Mouse (Mus musculus) lung, postnatal 25 days (tissue): ENCODE measurements around the gene 4933412E24Rik.

Source experiments
- DNase-seq: peaks from one replicate; pipeline ENCODE4 v3.0.0; 2022; ENCODE audit warnings: low spot score

The 4933412E24Rik gene

DNA sequence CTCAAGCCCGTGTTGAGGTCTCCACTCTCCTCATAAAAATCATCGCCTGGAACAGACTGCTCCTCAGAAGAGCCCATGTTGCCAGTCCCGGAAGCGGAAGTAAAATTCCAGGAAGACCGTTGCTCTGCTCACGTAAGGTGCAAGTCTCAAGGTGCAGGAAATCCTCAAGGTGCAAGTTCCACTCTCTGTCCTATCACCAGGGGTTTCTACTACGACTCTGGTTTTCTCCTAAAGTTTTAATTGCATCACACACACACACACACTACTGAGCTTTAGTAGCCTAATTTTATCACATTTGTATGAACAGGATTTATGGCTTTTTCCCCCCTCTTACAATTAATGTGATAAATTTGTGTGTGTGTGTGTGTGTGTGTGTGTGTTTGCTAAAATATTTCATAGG, at the start of gene 4933412E24Rik:
Gene 4933412E24Rik (minus strand): TSS at position 101 of the 400 bp plus-strand sequence.
- DNase-seq, result no peak

GRCm38 (mm10) chr15:60030728-60031127, 14.3 kb upstream of the 4933412E24Rik start:
- no peak for DNase-seq

- DNase-seq, result no peak
Observed at GRCm38 (mm10) chr15:60021256-60021655, 4.8 kb upstream of the 4933412E24Rik start.

DNA sequence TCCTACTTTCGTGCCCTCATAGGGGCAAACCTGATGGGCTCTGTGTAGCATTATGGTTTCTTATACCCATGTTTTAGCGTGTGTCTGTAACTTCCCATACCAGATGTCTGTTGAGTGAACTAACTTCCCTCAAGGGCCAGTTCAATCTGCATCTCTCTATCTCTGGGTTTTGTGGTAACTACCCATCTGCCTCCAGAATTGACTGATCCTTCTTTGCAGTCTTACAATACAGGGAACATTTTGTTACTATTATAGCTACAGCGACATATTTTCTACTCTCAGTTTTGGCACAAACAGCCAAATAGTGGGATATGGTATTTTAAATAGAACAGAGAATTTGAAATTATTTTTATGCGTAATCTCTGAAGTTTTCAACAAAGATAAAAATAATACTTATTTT, 6.2 kb downstream of the 4933412E24Rik start:
- DNase-seq, result no peak

DNA sequence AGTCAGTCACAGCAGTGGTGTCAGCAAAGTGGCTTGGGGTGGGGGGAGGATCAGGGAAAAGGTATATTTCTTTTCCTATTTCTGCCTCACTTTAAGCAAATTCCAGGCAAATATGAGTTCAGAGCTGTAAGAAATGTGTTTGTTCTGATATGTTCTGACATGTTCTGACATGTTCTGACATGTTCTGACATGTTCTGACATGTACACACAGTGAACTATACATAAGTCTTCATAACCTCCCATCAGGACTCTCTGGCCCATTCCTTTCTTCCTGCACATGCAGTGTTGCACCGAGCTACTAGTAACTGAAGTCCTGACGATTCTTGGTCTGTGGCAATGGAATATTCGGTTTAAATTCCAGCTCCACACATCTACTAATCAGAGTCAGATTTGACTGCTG, 6.8 kb downstream of the 4933412E24Rik start:
- DNase-seq, result no peak

GRCm38 (mm10) chr15:59983777-59984176, 32.6 kb downstream of the 4933412E24Rik start:
- no peak for DNase-seq

- DNase-seq, result no peak
Observed at GRCm38 (mm10) chr15:59975310-59975709, 41.1 kb downstream of the 4933412E24Rik start.

DNA sequence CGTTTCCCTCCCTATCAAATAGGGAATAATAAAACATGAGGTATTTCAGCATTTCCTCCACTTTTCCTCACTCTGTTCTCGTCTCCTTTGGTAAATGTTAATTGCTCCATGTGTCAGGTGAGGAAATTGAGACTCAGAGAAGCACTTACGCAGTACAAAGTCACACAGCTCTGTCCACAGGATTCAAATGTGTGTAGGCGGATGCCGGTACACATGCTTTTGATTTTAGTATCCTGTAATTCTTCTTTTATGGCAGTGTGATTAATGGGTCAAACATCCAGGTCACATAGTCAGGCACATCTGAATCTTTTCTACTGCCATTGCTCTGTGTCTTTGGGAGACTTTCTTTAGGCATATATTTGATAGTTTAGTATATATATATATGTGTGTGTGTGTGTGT, 41.8 kb downstream of the 4933412E24Rik start:
- DNase-seq, result no peak

DNA sequence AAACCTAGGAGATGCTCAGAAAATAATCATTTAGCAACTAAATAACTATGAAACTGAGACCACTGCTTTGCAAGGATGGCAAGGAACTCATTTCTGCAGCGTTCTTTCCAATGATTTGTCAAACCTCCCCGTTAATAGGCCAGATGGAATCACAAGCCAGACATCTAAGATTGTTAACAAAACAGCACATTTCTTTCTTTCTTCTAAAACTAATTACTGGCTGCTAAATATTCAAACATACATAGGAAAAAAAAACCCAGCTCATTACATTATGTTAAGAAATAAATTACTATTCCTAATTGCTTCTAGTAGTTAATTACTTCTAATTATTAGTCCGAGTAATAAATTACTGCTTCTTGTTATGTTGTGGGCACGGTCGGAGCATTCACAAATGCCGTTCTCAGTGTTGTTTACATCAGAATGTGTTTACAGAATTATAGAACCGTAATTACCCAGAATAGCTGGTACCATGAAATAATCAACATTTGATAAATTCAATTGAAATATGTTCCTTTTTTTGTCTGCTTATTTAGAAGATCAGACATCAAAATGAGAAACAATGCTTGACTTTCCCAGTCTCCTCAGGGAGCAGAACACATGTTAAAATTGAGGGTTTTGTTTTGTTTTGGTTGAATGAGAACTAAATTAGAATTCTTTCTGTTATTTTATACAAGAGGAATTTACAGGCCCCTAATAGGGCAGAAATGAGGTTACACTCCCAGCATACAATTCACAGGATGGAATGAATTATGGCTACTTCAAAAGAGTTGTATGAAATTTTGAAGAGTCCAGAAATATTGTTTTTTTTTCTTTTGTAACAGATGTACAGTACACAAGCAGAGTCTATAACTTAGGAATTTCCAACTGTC, 42.5 kb downstream of the 4933412E24Rik start:
- no peak for DNase-seq
